Mouse (Mus musculus) midbrain, embryonic 16.5 days (tissue): ENCODE measurements around the gene Dnajc15. TPM values are rescaled to one million over a fixed set of nuclear protein-coding genes. Genes with fewer than 3 reads are reported as not detected.

Source experiments
- ATAC-seq: fragments of 200-750 bp; cut with Nextera tagmentation; 2 replicates; pipeline ENCODE4 v1.8.0; 2017; ENCODE audit warnings: moderate TSS enrichment
- H3K27ac ChIP-seq: fragments of 300-500 bp; sonication (generic); 2 replicates; pipeline ENCODE4 v1.5.1; 2014; ENCODE audit warnings: mild to moderate bottlenecking, low read length, mixed read lengths
- H3K27me3 ChIP-seq: fragments of 300-500 bp; sonication (generic); 2 replicates; pipeline ENCODE4 v1.6.1; 2014; ENCODE audit warnings: low read depth, low read length, mixed read lengths; ENCODE audit not compliant: control insufficient read depth, insufficient read depth
- H3K36me3 ChIP-seq: fragments of 300-500 bp; sonication (generic); 2 replicates; pipeline ENCODE4 v1.6.1; 2014; ENCODE audit warnings: mild to moderate bottlenecking, low read length, moderate library complexity, mixed read lengths; ENCODE audit not compliant: control insufficient read depth, insufficient read depth
- H3K4me1 ChIP-seq: fragments of 300-500 bp; sonication (generic); 2 replicates; pipeline ENCODE4 v1.6.1; 2014; ENCODE audit warnings: mild to moderate bottlenecking, low read length, mixed read lengths; ENCODE audit not compliant: control insufficient read depth, insufficient read depth
- H3K4me2 ChIP-seq: fragments of 300-500 bp; sonication (generic); 2 replicates; pipeline ENCODE4 v1.6.1; 2014; ENCODE audit warnings: mild to moderate bottlenecking, low read length, mixed read lengths
- H3K4me3 ChIP-seq: fragments of 300-500 bp; sonication (generic); 2 replicates; pipeline ENCODE4 v1.5.1; 2014; ENCODE audit warnings: low read depth, mild to moderate bottlenecking, low read length, moderate library complexity, mixed read lengths
- H3K9ac ChIP-seq: fragments of 300-500 bp; sonication (generic); 2 replicates; pipeline ENCODE4 v1.6.1; 2014; ENCODE audit warnings: low read depth, low read length, mixed read lengths
- H3K9me3 ChIP-seq: fragments of 300-500 bp; sonication (generic); replicated peaks from 2 replicates; pipeline ENCODE4 v1.6.1; 2014; ENCODE audit warnings: mild to moderate bottlenecking, low read length, mixed read lengths; ENCODE audit not compliant: control insufficient read depth, poor library complexity, severe bottlenecking
- WGBS: fragments of 180-500 bp; shearing (Covaris S2); extraction: QIAGEN DNeasy Blood & Tissue Kit; methylation state at CpG from one replicate; pipeline ENCODE4 v1.1.7; 2014; 5-methylcytosine and 5-hydroxymethylcytosine counted together
- polyA plus RNA-seq: library from polyadenylated mRNA; unstranded; fragments of >200 nt; fragmentation: Nextera tagmentation; extraction: Ambion mirVana; gene quantifications from 2 replicates; pipeline ENCODE4 v1.2.1, GENCODE M21; 2015

The Dnajc15 gene
- polyA plus RNA-seq, 1 experiment from 2014 or later = 90.1 TPM

GRCm38 (mm10) chr14:77819841-77820240, 55.1 kb downstream of the Dnajc15 start:
- H3K36me3 ChIP-seq = no peaks in the 10 kb centered on the region
- 89% methylated on average over 3 of the region's 3 CpGs for WGBS
- no peaks in the 10 kb centered on the region for H3K27me3 ChIP-seq
- no peak for ATAC-seq
- H3K9me3 ChIP-seq = no peaks in the 10 kb centered on the region
- no peak overlapping the region for H3K4me3 ChIP-seq
- H3K9ac ChIP-seq = no peak overlapping the region
- H3K27ac ChIP-seq = no peak overlapping the region
- no peaks in the 10 kb centered on the region for H3K4me1 ChIP-seq
- H3K4me2 ChIP-seq = no peak overlapping the region

- Histone ChIP-seq H3K9me3 (no peaks in the 10 kb centered on the region), H3K4me2 (no peak overlapping the region), H3K4me3 (no peak overlapping the region), H3K4me1 (no peaks in the 10 kb centered on the region), H3K27me3 (no peaks in the 10 kb centered on the region), H3K36me3 (no peaks in the 10 kb centered on the region), H3K27ac (no peak overlapping the region), H3K9ac (no peak overlapping the region)
- WGBS = 94% methylated on average over 6 of the region's 6 CpGs
- ATAC-seq = no peak
These were observed 57.4 kb downstream of the Dnajc15 start for GRCm38 (mm10) chr14:77817561-77817960.

GRCm38 (mm10) chr14:77814935-77815334, 60.0 kb downstream of the Dnajc15 start:
- Histone ChIP-seq H3K4me2 (no peak overlapping the region), H3K9ac (no peak overlapping the region), H3K4me3 (no peak overlapping the region), H3K9me3 (no peaks in the 10 kb centered on the region), H3K27ac (no peak overlapping the region), H3K4me1 (no peaks in the 10 kb centered on the region), H3K27me3 (no peaks in the 10 kb centered on the region), H3K36me3 (no peaks in the 10 kb centered on the region)
- WGBS = 71% methylated on average over 4 of the region's 4 CpGs
- ATAC-seq = peak; percentile 39; the same call in 1 of the 2 replicates

GRCm38 (mm10) chr14:77812890-77813289, 62.0 kb downstream of the Dnajc15 start:
- Histone ChIP-seq H3K9me3 (no peaks in the 10 kb centered on the region), H3K36me3 (no peaks in the 10 kb centered on the region), H3K4me1 (no peaks in the 10 kb centered on the region), H3K4me2 (no peak overlapping the region), H3K27ac (no peak overlapping the region), H3K27me3 (no peaks in the 10 kb centered on the region), H3K4me3 (no peak overlapping the region), H3K9ac (no peak overlapping the region)
- no peak for ATAC-seq
- WGBS = 96% methylated on average over 1 of the region's 1 CpGs

- ATAC-seq = no peak
- no peaks in the 10 kb centered on the region for H3K27me3 ChIP-seq
- H3K36me3 ChIP-seq = no peaks in the 10 kb centered on the region
- H3K9ac ChIP-seq = no peak overlapping the region
- no peaks in the 10 kb centered on the region for H3K9me3 ChIP-seq
- H3K4me2 ChIP-seq = no peak overlapping the region
- no peak overlapping the region for H3K4me3 ChIP-seq
- WGBS = 89% methylated on average over 5 of the region's 5 CpGs
- H3K4me1 ChIP-seq = no peaks in the 10 kb centered on the region
- no peak overlapping the region for H3K27ac ChIP-seq
These were observed 63.5 kb downstream of the Dnajc15 start for GRCm38 (mm10) chr14:77811466-77811865.

GRCm38 (mm10) chr14:77807836-77808235, 67.1 kb downstream of the Dnajc15 start:
- 89% methylated on average over 4 of the region's 4 CpGs for WGBS
- ATAC-seq = no peak

GRCm38 (mm10) chr14:77806345-77806744, 68.6 kb downstream of the Dnajc15 start:
- H3K4me2 ChIP-seq = no peak overlapping the region
- H3K4me1 ChIP-seq = peaks cover 21% of the 10 kb centered on the region
- no peaks in the 10 kb centered on the region for H3K36me3 ChIP-seq
- H3K27ac ChIP-seq = no peak overlapping the region
- H3K9me3 ChIP-seq = no peaks in the 10 kb centered on the region
- 90% methylated on average over 5 of the region's 5 CpGs for WGBS
- ATAC-seq = no peak
- no peak overlapping the region for H3K4me3 ChIP-seq
- H3K9ac ChIP-seq = no peak overlapping the region
- no peaks in the 10 kb centered on the region for H3K27me3 ChIP-seq

More at GRCm38 (mm10) chr14:77807836-77808235, 67.1 kb downstream of the Dnajc15 start:
- Histone ChIP-seq H3K27ac (no peak overlapping the region), H3K4me1 (peaks cover 6% of the 10 kb centered on the region), H3K4me3 (no peak overlapping the region), H3K36me3 (no peaks in the 10 kb centered on the region), H3K4me2 (no peak overlapping the region), H3K9ac (no peak overlapping the region), H3K27me3 (no peaks in the 10 kb centered on the region), H3K9me3 (no peaks in the 10 kb centered on the region)

GRCm38 (mm10) chr14:77802268-77802630, 72.7 kb downstream of the Dnajc15 start:
- H3K4me1 ChIP-seq = peaks cover 23% of the 10 kb centered on the region
- H3K4me2 ChIP-seq = peak overlapping the region; percentile 18
- H3K27ac ChIP-seq = peak overlapping the region; percentile 78
- WGBS = 9% methylated on average over 5 of the region's 5 CpGs
- ATAC-seq = peak; percentile 84
- H3K27me3 ChIP-seq = no peaks in the 10 kb centered on the region
- H3K9ac ChIP-seq = peak overlapping the region; percentile 31; the same call in 1 of the 2 replicates
- H3K4me3 ChIP-seq = no peak overlapping the region
- H3K36me3 ChIP-seq = no peaks in the 10 kb centered on the region
- no peaks in the 10 kb centered on the region for H3K9me3 ChIP-seq

GRCm38 (mm10) chr14:77801571-77802267, 73.2 kb downstream of the Dnajc15 start:
- Histone ChIP-seq H3K4me3 (no peak overlapping the region), H3K36me3 (no peaks in the 10 kb centered on the region), H3K27ac (peak overlapping the region; percentile 78), H3K9me3 (no peaks in the 10 kb centered on the region), H3K27me3 (no peaks in the 10 kb centered on the region), H3K4me2 (peak overlapping the region; percentile 18), H3K9ac (peak overlapping the region; percentile 31; the same call in 1 of the 2 replicates), H3K4me1 (peaks cover 23% of the 10 kb centered on the region)
- WGBS = 56% methylated on average over 17 of the region's 17 CpGs
- ATAC-seq = peak; percentile 77
